Mouse (Mus musculus): ENCODE measurements at regions not wholly inside any gene's neighbourhood (a gene's known extent, or its start where the extent isn't known, plus 50 kb on each side); places are given as distances from the start of the nearest gene placed in this dataset.

- H3K9me3 ChIP-seq (replicated peaks; ENCODE audit: control insufficient read depth, low read length) = no peaks in the 10 kb centered on the region
- no peak overlapping the region for H3K4me3 ChIP-seq (ENCODE audit: low read length)
- no peak for ATAC-seq (replicated peaks; ENCODE audit: extremely low read depth, insufficient read depth, low FRiP score)
- no peaks in the 10 kb centered on the region for H3K36me3 ChIP-seq (ENCODE audit: control insufficient read depth, insufficient read depth)
- no peak overlapping the region for H3K4me2 ChIP-seq (ENCODE audit: low read depth, low read length)
- no peak overlapping the region for H3K27ac ChIP-seq (ENCODE audit: low read length)
- no peaks in the 10 kb centered on the region for H3K27me3 ChIP-seq (ENCODE audit: control insufficient read depth, insufficient read depth, low read length)
- WGBS = 84% methylated on average over 10 of the region's 10 CpGs
- H3K4me1 ChIP-seq (ENCODE audit: control insufficient read depth, insufficient read depth, low read length) = no peaks in the 10 kb centered on the region
- no peak overlapping the region for H3K9ac ChIP-seq (ENCODE audit: low read length)
Measured at GRCm38 (mm10) chr13:119268301-119268675, 160.1 kb upstream of the Paip1 start.

DNA sequence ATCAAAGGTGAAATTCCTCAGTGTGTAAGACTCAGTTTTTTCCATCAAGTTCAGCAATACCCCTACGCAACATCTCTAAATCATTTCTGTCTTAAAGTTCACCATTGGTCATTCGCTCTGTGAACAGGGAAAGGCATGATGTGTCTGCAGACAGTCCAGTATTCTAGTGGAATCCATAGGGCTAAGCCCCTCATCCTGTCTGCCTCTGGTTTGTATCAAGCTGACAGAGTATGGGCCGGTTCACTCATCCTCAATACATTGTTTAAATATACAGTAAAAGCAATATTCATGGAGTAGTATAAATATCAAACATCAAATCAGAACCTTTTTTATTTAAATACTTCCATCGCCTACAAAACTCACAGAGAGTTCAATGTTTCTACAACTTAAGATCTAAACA is 152.9 kb upstream of the Paip1 start:
- Histone ChIP-seq H3K9me3 (replicated peaks; ENCODE audit: control insufficient read depth, low read length) (no peaks in the 10 kb centered on the region), H3K4me2 (ENCODE audit: low read depth, low read length) (no peak overlapping the region), H3K27me3 (ENCODE audit: control insufficient read depth, insufficient read depth, low read length) (no peaks in the 10 kb centered on the region), H3K4me3 (ENCODE audit: low read length) (no peak overlapping the region), H3K9ac (ENCODE audit: low read length) (no peak overlapping the region), H3K36me3 (ENCODE audit: control insufficient read depth, insufficient read depth) (no peaks in the 10 kb centered on the region), H3K27ac (ENCODE audit: low read length) (no peak overlapping the region), H3K4me1 (ENCODE audit: control insufficient read depth, insufficient read depth, low read length) (no peaks in the 10 kb centered on the region)
- ATAC-seq (replicated peaks; ENCODE audit: extremely low read depth, insufficient read depth, low FRiP score) = no peak
- 84% methylated on average over 4 of the region's 4 CpGs for WGBS

DNA sequence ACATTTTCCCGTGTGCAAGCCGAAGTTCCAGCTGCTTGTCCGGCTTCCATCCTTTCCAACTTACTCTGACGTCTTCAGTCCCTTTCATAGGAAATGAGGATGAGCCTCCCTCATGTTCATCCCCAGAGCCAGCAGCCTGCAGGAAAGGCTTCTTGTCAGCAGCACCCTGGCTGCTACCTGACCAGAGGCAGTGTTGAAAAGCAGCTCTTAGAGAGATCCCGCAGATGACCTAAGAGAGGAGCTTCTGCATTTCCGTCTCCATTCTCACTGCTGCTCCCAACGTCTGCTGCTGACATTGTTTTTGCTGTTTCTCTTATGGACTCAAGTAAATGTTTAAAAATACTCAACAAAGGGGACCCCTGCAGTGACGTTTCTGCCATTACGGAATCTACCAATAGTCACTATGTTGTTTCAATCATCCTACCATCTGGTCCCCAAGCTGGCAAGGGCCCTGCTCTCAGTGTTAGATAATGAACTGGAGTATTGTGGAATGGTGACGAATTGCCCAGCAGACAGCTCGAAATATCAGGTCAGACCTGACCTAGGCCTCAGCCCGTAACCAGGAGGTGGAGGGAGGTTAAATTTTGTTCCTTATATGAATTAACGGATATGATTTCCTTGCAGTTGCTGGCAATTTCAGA is 151.0 kb upstream of the Paip1 start:
- H3K4me1 ChIP-seq (ENCODE audit: control insufficient read depth, insufficient read depth, low read length) = no peaks in the 10 kb centered on the region
- H3K9ac ChIP-seq (ENCODE audit: low read length) = no peak overlapping the region
- H3K36me3 ChIP-seq (ENCODE audit: control insufficient read depth, insufficient read depth) = no peaks in the 10 kb centered on the region
- no peak overlapping the region for H3K4me3 ChIP-seq (ENCODE audit: low read length)
- no peak for ATAC-seq (replicated peaks; ENCODE audit: extremely low read depth, insufficient read depth, low FRiP score)
- no peaks in the 10 kb centered on the region for H3K27me3 ChIP-seq (ENCODE audit: control insufficient read depth, insufficient read depth, low read length)
- no peak overlapping the region for H3K4me2 ChIP-seq (ENCODE audit: low read depth, low read length)
- no peak overlapping the region for H3K27ac ChIP-seq (ENCODE audit: low read length)
- WGBS = 55% methylated on average over 13 of the region's 13 CpGs
- no peaks in the 10 kb centered on the region for H3K9me3 ChIP-seq (replicated peaks; ENCODE audit: control insufficient read depth, low read length)

GRCm38 (mm10) chr13:119279449-119279848 is 149.0 kb upstream of the Paip1 start:
- ATAC-seq (replicated peaks; ENCODE audit: extremely low read depth, insufficient read depth, low FRiP score) = no peak
- H3K27me3 ChIP-seq (ENCODE audit: control insufficient read depth, insufficient read depth, low read length) = no peaks in the 10 kb centered on the region
- H3K27ac ChIP-seq (ENCODE audit: low read length) = no peak overlapping the region

GRCm38 (mm10) chr13:119280622-119281021 is 147.8 kb upstream of the Paip1 start:
- no peaks in the 10 kb centered on the region for H3K4me1 ChIP-seq (ENCODE audit: control insufficient read depth, insufficient read depth, low read length)
- 73% methylated on average over 5 of the region's 5 CpGs for WGBS
- H3K27ac ChIP-seq (ENCODE audit: low read length) = no peak overlapping the region
- H3K36me3 ChIP-seq (ENCODE audit: control insufficient read depth, insufficient read depth) = no peaks in the 10 kb centered on the region
- H3K4me3 ChIP-seq (ENCODE audit: low read length) = no peak overlapping the region
- no peak overlapping the region for H3K4me2 ChIP-seq (ENCODE audit: low read depth, low read length)
- no peaks in the 10 kb centered on the region for H3K27me3 ChIP-seq (ENCODE audit: control insufficient read depth, insufficient read depth, low read length)
- H3K9me3 ChIP-seq (replicated peaks; ENCODE audit: control insufficient read depth, low read length) = no peaks in the 10 kb centered on the region
- ATAC-seq (replicated peaks; ENCODE audit: extremely low read depth, insufficient read depth, low FRiP score) = no peak
- no peak overlapping the region for H3K9ac ChIP-seq (ENCODE audit: low read length)

More at GRCm38 (mm10) chr13:119279449-119279848, 149.0 kb upstream of the Paip1 start:
- no peak overlapping the region for H3K9ac ChIP-seq (ENCODE audit: low read length)
- no peaks in the 10 kb centered on the region for H3K4me1 ChIP-seq (ENCODE audit: control insufficient read depth, insufficient read depth, low read length)
- no peak overlapping the region for H3K4me2 ChIP-seq (ENCODE audit: low read depth, low read length)
- no peaks in the 10 kb centered on the region for H3K9me3 ChIP-seq (replicated peaks; ENCODE audit: control insufficient read depth, low read length)
- no peaks in the 10 kb centered on the region for H3K36me3 ChIP-seq (ENCODE audit: control insufficient read depth, insufficient read depth)
- H3K4me3 ChIP-seq (ENCODE audit: low read length) = no peak overlapping the region
- WGBS = 78% methylated on average over 8 of the region's 8 CpGs

DNA sequence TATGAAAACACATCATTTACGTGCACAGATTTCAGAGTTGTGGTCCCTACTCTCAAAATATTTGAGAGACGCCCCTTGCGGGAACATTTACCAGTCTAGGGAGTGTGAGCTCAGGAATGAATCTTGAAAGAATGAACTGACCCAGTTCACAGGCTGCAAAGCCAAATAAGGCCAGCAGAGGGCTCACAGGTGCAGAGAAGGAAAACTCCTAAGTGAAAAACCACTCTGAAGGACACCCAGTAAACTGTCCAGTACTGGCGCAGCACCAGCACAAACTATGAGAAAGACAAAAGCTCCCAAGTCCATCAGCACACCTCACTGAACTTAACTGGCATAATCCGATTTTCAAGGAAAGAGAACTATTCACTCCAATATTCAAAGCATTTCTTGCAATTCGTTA is 145.0 kb upstream of the Paip1 start:
- H3K4me1 ChIP-seq (ENCODE audit: control insufficient read depth, insufficient read depth, low read length) = no peaks in the 10 kb centered on the region
- no peak overlapping the region for H3K27ac ChIP-seq (ENCODE audit: low read length)
- H3K4me3 ChIP-seq (ENCODE audit: low read length) = no peak overlapping the region
- H3K4me2 ChIP-seq (ENCODE audit: low read depth, low read length) = no peak overlapping the region
- H3K9ac ChIP-seq (ENCODE audit: low read length) = no peak overlapping the region
- ATAC-seq (replicated peaks; ENCODE audit: extremely low read depth, insufficient read depth, low FRiP score) = no peak
- H3K27me3 ChIP-seq (ENCODE audit: control insufficient read depth, insufficient read depth, low read length) = no peaks in the 10 kb centered on the region
- 43% methylated on average over 6 of the region's 6 CpGs for WGBS
- H3K9me3 ChIP-seq (replicated peaks; ENCODE audit: control insufficient read depth, low read length) = no peaks in the 10 kb centered on the region
- H3K36me3 ChIP-seq (ENCODE audit: control insufficient read depth, insufficient read depth) = no peaks in the 10 kb centered on the region

DNA sequence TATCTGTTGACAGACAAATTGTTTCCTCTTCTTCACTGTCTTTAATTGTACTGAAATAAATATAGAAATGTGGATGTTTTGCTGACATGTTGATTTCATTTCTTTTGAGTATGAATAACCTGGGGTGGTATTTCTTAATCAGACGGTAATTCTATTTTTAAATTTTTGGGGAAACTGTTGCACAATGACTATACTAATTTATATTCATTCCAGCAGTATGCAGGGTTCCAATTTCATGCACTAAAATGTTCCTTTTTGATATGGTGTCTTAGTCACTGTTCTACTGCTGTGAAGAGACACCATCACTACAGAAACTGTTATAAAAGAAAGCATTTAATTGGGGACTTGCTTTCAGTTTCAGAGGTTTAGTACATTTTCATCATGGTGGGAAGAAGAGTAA is 119.2 kb upstream of the Paip1 start:
- no peak for ATAC-seq (replicated peaks; ENCODE audit: extremely low read depth, insufficient read depth, low FRiP score)
- H3K36me3 ChIP-seq (ENCODE audit: control insufficient read depth, insufficient read depth) = no peaks in the 10 kb centered on the region
- H3K27me3 ChIP-seq (ENCODE audit: control insufficient read depth, insufficient read depth, low read length) = no peaks in the 10 kb centered on the region
- no peaks in the 10 kb centered on the region for H3K9me3 ChIP-seq (replicated peaks; ENCODE audit: control insufficient read depth, low read length)
- H3K9ac ChIP-seq (ENCODE audit: low read length) = no peak overlapping the region
- H3K27ac ChIP-seq (ENCODE audit: low read length) = no peak overlapping the region
- H3K4me3 ChIP-seq (ENCODE audit: low read length) = no peak overlapping the region
- no peak overlapping the region for H3K4me2 ChIP-seq (ENCODE audit: low read depth, low read length)
- 69% methylated on average over 1 of the region's 1 CpGs for WGBS
- H3K4me1 ChIP-seq (ENCODE audit: control insufficient read depth, insufficient read depth, low read length) = no peaks in the 10 kb centered on the region

GRCm38 (mm10) chr13:119310013-119310412 is 118.4 kb upstream of the Paip1 start:
- Histone ChIP-seq H3K9ac (ENCODE audit: low read length) (no peak overlapping the region), H3K4me2 (ENCODE audit: low read depth, low read length) (no peak overlapping the region), H3K27me3 (ENCODE audit: control insufficient read depth, insufficient read depth, low read length) (no peaks in the 10 kb centered on the region), H3K4me3 (ENCODE audit: low read length) (no peak overlapping the region), H3K36me3 (ENCODE audit: control insufficient read depth, insufficient read depth) (no peaks in the 10 kb centered on the region), H3K27ac (ENCODE audit: low read length) (no peak overlapping the region), H3K4me1 (ENCODE audit: control insufficient read depth, insufficient read depth, low read length) (no peaks in the 10 kb centered on the region), H3K9me3 (replicated peaks; ENCODE audit: control insufficient read depth, low read length) (no peaks in the 10 kb centered on the region)
- no peak for ATAC-seq (replicated peaks; ENCODE audit: extremely low read depth, insufficient read depth, low FRiP score)
- WGBS = 65% methylated on average over 3 of the region's 3 CpGs

GRCm38 (mm10) chr13:119314356-119314755 is 114.0 kb upstream of the Paip1 start:
- Histone ChIP-seq H3K4me1 (ENCODE audit: control insufficient read depth, insufficient read depth, low read length) (no peaks in the 10 kb centered on the region), H3K4me3 (ENCODE audit: low read length) (no peak overlapping the region), H3K27ac (ENCODE audit: low read length) (no peak overlapping the region), H3K9me3 (replicated peaks; ENCODE audit: control insufficient read depth, low read length) (no peaks in the 10 kb centered on the region), H3K4me2 (ENCODE audit: low read depth, low read length) (no peak overlapping the region), H3K9ac (ENCODE audit: low read length) (no peak overlapping the region), H3K36me3 (ENCODE audit: control insufficient read depth, insufficient read depth) (no peaks in the 10 kb centered on the region), H3K27me3 (ENCODE audit: control insufficient read depth, insufficient read depth, low read length) (no peaks in the 10 kb centered on the region)
- ATAC-seq (replicated peaks; ENCODE audit: extremely low read depth, insufficient read depth, low FRiP score) = no peak
- WGBS = 66% methylated on average over 3 of the region's 3 CpGs

Data from heart, embryonic 16.5 days (tissue).